Mouse (Mus musculus) cerebellum, adult 2 months (tissue): ENCODE results near the gene Aldh16a1. TPM values are rescaled to one million over a fixed set of nuclear protein-coding genes. Genes with fewer than 3 reads are reported as not detected.

ENCODE experiments used
- DNase-seq, 2 experiments: peaks; one replicate each; pipeline ENCODE4 v3.0.0; 2021
- H3K27ac ChIP-seq: fragments of 200-500 bp; 2 replicates; pipeline ENCODE4 v1.5.1; 2012; ENCODE audit warnings: low read length, control low read depth, inconsistent platforms; ENCODE audit not compliant: insufficient read depth
- H3K27me3 ChIP-seq: fragments of 200-500 bp; 2 replicates; pipeline ENCODE4 v1.6.1; 2012; ENCODE audit warnings: inconsistent platforms, mild to moderate bottlenecking, low read length, moderate library complexity; ENCODE audit not compliant: control insufficient read depth, insufficient read depth
- H3K4me1 ChIP-seq: fragments of 200-500 bp; 2 replicates; pipeline ENCODE4 v1.6.1; 2011; ENCODE audit warnings: low read length; ENCODE audit not compliant: control insufficient read depth, insufficient read depth
- H3K4me3 ChIP-seq: fragments of 200-500 bp; replicated peaks from 2 replicates; pipeline ENCODE3; 2011; ENCODE audit warnings: mild to moderate bottlenecking, low read depth, low read length, control low read depth; ENCODE audit not compliant: insufficient read depth
- CTCF ChIP-seq: fragments of 200-500 bp; IDR thresholded peaks from 2 replicates; pipeline ENCODE4 v1.5.1; 2011; ENCODE audit warnings: low read depth, mild to moderate bottlenecking, control low read depth, low read length, moderate library complexity, borderline replicate concordance; ENCODE audit not compliant: insufficient read depth
- POLR2A ChIP-seq: fragments of 200-500 bp; IDR thresholded peaks from 2 replicates; pipeline ENCODE4 v1.6.1; 2011; ENCODE audit warnings: low read length, control low read depth, borderline replicate concordance; ENCODE audit not compliant: insufficient read depth
- WGBS: fragments of 180-500 bp; shearing (Covaris S2); methylation state at CpG from one replicate; pipeline ENCODE4 v1.1.7; 2018; 5-methylcytosine and 5-hydroxymethylcytosine counted together
- polyA plus RNA-seq: library from polyadenylated mRNA; depleted of rRNA; stranded (reverse); fragments of >200 nt; gene quantifications from 2 replicates; pipeline ENCODE4 v1.2.3, GENCODE M21; 2012

Aldh16a1 gene
- polyA plus RNA-seq, 1 experiment, result 17.2 TPM

DNA sequence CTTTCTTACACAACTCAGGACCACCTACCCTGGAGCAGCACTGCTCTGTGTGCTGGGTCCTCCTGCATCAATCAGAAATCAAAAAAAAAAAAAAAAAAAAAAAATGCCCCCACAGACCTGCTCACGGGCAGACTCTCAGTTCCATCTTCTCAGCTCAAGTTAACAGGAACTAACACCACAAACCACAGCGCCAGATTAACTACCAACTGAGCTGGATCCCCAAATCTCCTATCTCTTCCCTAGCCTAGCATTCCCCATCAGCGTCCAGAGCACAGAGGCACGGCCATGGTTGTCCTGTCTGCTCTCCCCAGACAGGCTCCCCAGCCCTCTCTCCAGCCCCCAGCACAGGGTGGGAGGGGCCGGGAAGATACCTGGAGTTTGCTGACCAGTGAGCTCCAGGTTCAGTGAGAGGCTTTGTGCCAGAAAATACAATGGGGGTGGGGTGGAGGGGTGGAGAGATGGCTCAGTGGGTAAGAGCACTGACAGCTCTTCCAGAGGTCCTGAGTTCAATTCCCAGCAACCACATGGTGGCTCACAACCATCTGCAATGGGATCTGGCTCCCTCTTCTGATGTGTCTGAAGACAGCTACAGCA is 47.2 kb downstream of the Aldh16a1 start:
- Histone ChIP-seq H3K27ac (no peak overlapping the region), H3K4me1 (peaks cover 3% of the 10 kb centered on the region; the same call in 1 of the 2 replicates), H3K27me3 (no peaks in the 10 kb centered on the region), H3K4me3 (no peak overlapping the region)
- TF ChIP-seq POLR2A (no peak), CTCF (no peak)
- 49% methylated on average over 5 of the region's 5 CpGs for WGBS
- no peak for DNase-seq

- Histone ChIP-seq H3K4me1 (peaks cover 3% of the 10 kb centered on the region; the same call in 1 of the 2 replicates), H3K27ac (no peak overlapping the region), H3K27me3 (no peaks in the 10 kb centered on the region), H3K4me3 (no peak overlapping the region)
- TF ChIP-seq POLR2A (no peak), CTCF (no peak)
- no peak for DNase-seq
- 38% methylated on average over 6 of the region's 6 CpGs for WGBS
Observed at GRCm38 (mm10) chr7:45106441-45106840, 47.9 kb downstream of the Aldh16a1 start.

- 68% methylated on average over 8 of the region's 8 CpGs for WGBS
- TF ChIP-seq POLR2A (no peak), CTCF (no peak)
- no peak overlapping the region for H3K4me3 ChIP-seq
Observed at GRCm38 (mm10) chr7:45105491-45105890, 48.9 kb downstream of the Aldh16a1 start.

GRCm38 (mm10) chr7:45104941-45105340 is 49.4 kb downstream of the Aldh16a1 start:
- Histone ChIP-seq H3K4me1 (peaks cover 3% of the 10 kb centered on the region; the same call in 1 of the 2 replicates), H3K4me3 (no peak overlapping the region), H3K27me3 (no peaks in the 10 kb centered on the region), H3K27ac (no peak overlapping the region)
- no peak for DNase-seq
- TF ChIP-seq CTCF (no peak), POLR2A (no peak)
- 85% methylated on average over 5 of the region's 5 CpGs for WGBS

More at GRCm38 (mm10) chr7:45105491-45105890, 48.9 kb downstream of the Aldh16a1 start:
- Histone ChIP-seq H3K27me3 (no peaks in the 10 kb centered on the region), H3K27ac (no peak overlapping the region), H3K4me1 (peaks cover 3% of the 10 kb centered on the region; the same call in 1 of the 2 replicates)
- DNase-seq, result no peak

- H3K27me3 ChIP-seq, result no peaks in the 10 kb centered on the region
- peaks cover 3% of the 10 kb centered on the region; the same call in 1 of the 2 replicates for H3K4me1 ChIP-seq
- H3K4me3 ChIP-seq, result peak within 1 kb of the TSS; percentile 42
- peak; percentile 28 to 63 for DNase-seq
- H3K27ac ChIP-seq, result peak within 1 kb of the TSS; percentile 61
- WGBS, result 17% methylated on average over 7 of the region's 7 CpGs
- TF ChIP-seq CTCF, result no peak
- TF ChIP-seq POLR2A, result no peak; the same call in 1 of the 2 replicates
Observed at GRCm38 (mm10) chr7:45103652-45104180, 50.7 kb downstream of the Aldh16a1 start, which contains the start of gene Fcgrt. Fcgrt (minus strand) TSS chr7:45103851.

GRCm38 (mm10) chr7:45102940-45103585 is 51.3 kb downstream of the Aldh16a1 start:
- WGBS, result 71% methylated on average over 9 of the region's 9 CpGs
- Histone ChIP-seq H3K27me3 (no peaks in the 10 kb centered on the region), H3K4me3 (peak overlapping the region; percentile 42), H3K4me1 (peaks cover 3% of the 10 kb centered on the region; the same call in 1 of the 2 replicates), H3K27ac (peak overlapping the region; percentile 61)
- no peak for DNase-seq
- TF ChIP-seq CTCF (no peak), POLR2A (no peak)

DNA sequence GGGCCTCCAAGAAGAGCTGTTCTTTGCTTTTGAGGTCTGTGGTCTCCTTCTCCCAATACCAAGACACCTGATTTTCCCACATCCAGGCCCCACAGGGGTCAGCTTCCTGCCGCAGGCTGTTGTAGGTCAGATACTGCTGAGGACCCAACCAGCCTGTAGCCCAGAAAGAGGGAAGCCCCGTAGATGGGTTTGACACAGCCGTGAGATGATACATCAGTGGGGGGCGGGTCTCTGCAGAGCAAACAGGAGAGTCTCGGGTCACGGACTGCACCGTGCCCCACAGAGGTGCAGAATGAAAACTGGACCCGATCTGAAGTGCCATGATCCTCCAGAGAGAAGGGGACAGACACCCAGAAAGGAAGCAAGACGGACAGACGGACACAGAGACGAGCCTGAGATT is 51.9 kb downstream of the Aldh16a1 start:
- TF ChIP-seq POLR2A (no peak), CTCF (no peak)
- H3K27me3 ChIP-seq, result no peaks in the 10 kb centered on the region
- no peak overlapping the region for H3K27ac ChIP-seq
- 86% methylated on average over 11 of the region's 11 CpGs for WGBS
- no peak for DNase-seq
- no peak overlapping the region for H3K4me3 ChIP-seq
- H3K4me1 ChIP-seq, result peaks cover 3% of the 10 kb centered on the region; the same call in 1 of the 2 replicates

GRCm38 (mm10) chr7:45100046-45100445 is 54.3 kb downstream of the Aldh16a1 start:
- TF ChIP-seq CTCF (no peak), POLR2A (no peak)
- WGBS, result 91% methylated on average over 6 of the region's 6 CpGs
- no peak for DNase-seq
- no peak overlapping the region for H3K4me3 ChIP-seq
- no peak overlapping the region for H3K27ac ChIP-seq
- peaks cover 3% of the 10 kb centered on the region; the same call in 1 of the 2 replicates for H3K4me1 ChIP-seq
- H3K27me3 ChIP-seq, result no peaks in the 10 kb centered on the region
